Mouse (Mus musculus) cortical plate, adult 2 months (tissue): Measurements from ENCODE around the gene Top3b.
A peak's percentile ranks its signal among the peaks of the same experiment; 100 is the strongest.

Experiments used
- CTCF ChIP-seq: fragments of 200-500 bp; IDR thresholded peaks from 2 replicates; pipeline ENCODE4 v1.5.1; 2011; ENCODE audit warnings: mild to moderate bottlenecking, control low read depth, low read length; ENCODE audit not compliant: insufficient read depth; ENCODE audit errors: extremely low read depth
- POLR2A ChIP-seq: fragments of 200-500 bp; IDR thresholded peaks from 2 replicates; pipeline ENCODE4 v1.6.1; 2011; ENCODE audit warnings: mild to moderate bottlenecking, low read length, control low read depth; ENCODE audit not compliant: insufficient read depth; ENCODE audit errors: extremely low read depth

- TF ChIP-seq CTCF (peak; percentile 38; the same call in 1 of the 2 replicates), POLR2A (no peak)
Observed at GRCm38 (mm10) chr16:16854836-16855235, 15.7 kb upstream of the Top3b start.
